Mouse (Mus musculus): Measurements from ENCODE around the gene Pam16. TPM values are rescaled to one million over a fixed set of nuclear protein-coding genes. Genes with fewer than 3 reads are reported as not detected.

The Pam16 gene
- polyA plus RNA-seq (2012; rRNA removed) = 41.7 and 43.7 TPM in 2 replicates

GRCm38 (mm10) chr16:4624481-4625110 lies at the start of gene Pam16:
Gene Pam16 (minus strand): TSS chr16:4624988.

GRCm38 (mm10) chr16:4639831-4640237 lies 15.0 kb upstream of the Pam16 start, which contains the start of the genes Vasn and Dnaja3:
Gene Vasn (plus strand): TSS chr16:4639941.
Gene Dnaja3 (plus strand): TSS chr16:4639989.

GRCm38 (mm10) chr16:4593971-4594813 lies 30.6 kb downstream of the Pam16 start, which contains the start of gene Glis2:
Gene Glis2 (plus strand): TSS chr16:4594713.

Other genes with a start within 250 kb of the Pam16 start
- 0.78 and 0.85 TPM in 2 replicates for gene Adcy9, start 204.5 kb downstream of the Pam16 start, polyA plus RNA-seq (2012; rRNA removed)
- 2.2 TPM in 2 replicates for gene Srl, start 83.2 kb downstream of the Pam16 start, polyA plus RNA-seq (2012; rRNA removed)
- gene Tfap4, start 65.1 kb downstream of the Pam16 start, polyA plus RNA-seq (2012; rRNA removed) = 6.4 and 7.0 TPM in 2 replicates
- 2.5 and 2.9 TPM in 2 replicates for gene Glis2, start 30.3 kb downstream of the Pam16 start, polyA plus RNA-seq (2012; rRNA removed)
- 2.4 TPM in 2 replicates for gene Vasn, start 15.0 kb upstream of the Pam16 start, polyA plus RNA-seq (2012; rRNA removed)
- 16.9 and 20.8 TPM in 2 replicates for gene Dnaja3, start 15.0 kb upstream of the Pam16 start, polyA plus RNA-seq (2012; rRNA removed)
- gene Coro7, start 54.8 kb upstream of the Pam16 start, polyA plus RNA-seq (2012; rRNA removed) = 9.8 and 10.5 TPM in 2 replicates
- gene Nmral1, start 94.4 kb upstream of the Pam16 start, polyA plus RNA-seq (2012; rRNA removed) = 36.8 and 39.8 TPM in 2 replicates
- 20.8 and 23.4 TPM in 2 replicates for gene Hmox2, start 101.4 kb upstream of the Pam16 start, polyA plus RNA-seq (2012; rRNA removed)
- gene Cdip1, start 165.3 kb upstream of the Pam16 start, polyA plus RNA-seq (2012; rRNA removed) = 8.9 and 9.6 TPM in 2 replicates
- gene 4930562C15Rik, start 210.4 kb upstream of the Pam16 start, polyA plus RNA-seq (2012; rRNA removed) = not detected in 2 replicates